Mouse (Mus musculus): ENCODE data around the gene Slc25a21. TPM values are rescaled to one million over a fixed set of nuclear protein-coding genes. Genes with fewer than 3 reads are reported as not detected.

Slc25a21 gene
- total RNA-seq, 1 experiment from 2014 or later: not detected

DNA sequence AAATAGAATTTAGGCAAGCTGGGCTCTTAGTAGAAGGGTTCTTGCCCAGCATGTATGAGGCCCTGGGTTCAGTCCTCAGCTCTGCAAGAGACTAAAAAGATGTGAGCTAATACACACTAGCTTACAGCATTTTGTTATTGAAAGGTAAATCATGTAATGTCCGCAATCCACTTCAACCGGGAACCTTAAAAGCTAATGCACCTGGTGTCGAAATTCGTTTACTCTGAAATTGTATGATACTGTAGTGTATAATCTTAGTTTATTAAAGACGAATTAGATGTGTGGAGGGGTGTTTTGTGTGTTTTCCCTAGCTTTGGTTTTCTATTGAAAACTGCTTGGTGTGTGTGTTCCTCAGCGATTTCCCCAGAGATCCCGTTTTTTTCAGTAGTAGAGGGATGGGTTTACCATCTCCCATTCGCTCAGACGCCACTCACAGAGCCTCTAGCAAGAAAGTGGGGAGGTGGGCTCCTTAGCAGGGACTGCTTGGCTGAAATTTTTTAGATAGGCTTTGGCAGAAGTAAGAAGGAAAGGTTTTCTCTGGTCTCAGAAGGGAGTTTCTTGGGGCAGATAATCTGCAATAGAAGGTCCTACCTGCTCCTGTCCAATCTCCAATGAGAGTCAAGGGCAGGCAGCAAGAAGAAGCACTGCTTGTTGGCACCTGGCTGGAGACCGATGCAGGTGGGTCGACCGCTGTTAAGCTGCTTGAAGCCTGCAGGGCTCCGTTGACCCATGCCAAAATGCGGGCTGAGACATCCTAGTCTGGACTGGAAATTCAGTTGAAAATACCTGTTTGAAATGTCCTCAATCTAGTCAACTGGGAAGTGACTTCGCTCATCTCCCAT lies 509.4 kb downstream of the Slc25a21 start:
- no peak for ATAC-seq (ENCODE audit: extremely low read depth, insufficient number of reproducible peaks, low FRiP score, poor library complexity, severe bottlenecking)

DNA sequence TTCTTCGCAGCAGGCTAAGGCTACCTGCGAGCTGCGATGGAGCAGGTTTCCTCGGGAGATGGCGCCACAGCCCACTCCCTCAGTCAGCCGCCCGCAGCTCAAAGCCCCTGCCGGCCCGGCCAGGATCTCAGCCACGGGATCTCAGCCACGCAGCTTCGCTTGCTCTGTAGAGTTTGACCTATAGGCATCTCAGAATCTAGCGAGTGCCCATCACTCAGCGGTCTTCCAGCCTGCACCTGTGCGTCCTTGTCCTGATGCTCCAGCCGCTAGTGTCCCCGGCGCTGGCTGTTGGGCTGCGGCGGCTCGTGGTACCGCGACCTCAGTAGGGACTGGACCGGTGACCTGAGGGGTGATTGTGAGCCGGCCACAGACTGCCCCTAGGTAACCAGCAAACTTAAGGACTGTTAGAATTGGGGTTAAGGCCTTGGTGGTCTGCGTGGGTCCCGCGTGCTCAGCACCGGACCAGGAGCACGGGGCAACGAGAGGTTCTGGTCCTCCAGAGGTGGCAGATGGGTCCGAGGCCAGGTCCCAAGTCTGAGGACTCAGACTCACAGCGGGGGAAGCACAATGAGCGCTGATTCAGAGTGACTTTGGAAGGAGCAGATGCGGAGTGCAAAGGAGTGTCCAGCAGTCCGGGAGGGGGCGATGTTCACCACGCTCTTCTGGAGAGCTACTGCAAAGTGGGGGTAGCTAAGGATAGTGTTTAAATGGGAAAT lies 516.0 kb downstream of the Slc25a21 start:
- ATAC-seq (ENCODE audit: extremely low read depth, insufficient number of reproducible peaks, low FRiP score, poor library complexity, severe bottlenecking): no peak

DNA sequence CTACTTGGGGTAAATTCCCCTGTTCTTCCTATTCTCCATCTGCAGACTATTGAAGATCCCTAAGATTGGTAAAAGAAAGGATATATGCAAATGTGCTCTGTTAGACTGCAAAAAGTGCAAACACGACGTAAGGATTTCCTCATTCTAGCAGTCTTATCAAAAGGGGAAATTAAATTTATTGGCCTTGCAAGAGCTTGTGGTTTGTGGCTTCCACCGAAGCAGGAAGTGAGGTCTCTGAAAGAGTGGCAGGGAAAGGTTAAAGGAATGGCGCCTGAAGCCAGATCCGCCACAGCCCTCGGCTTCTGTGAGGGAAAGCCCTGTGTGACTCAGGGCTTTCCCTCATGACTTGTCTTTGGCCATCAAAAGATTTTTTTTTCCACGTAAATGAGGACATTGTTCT lies 519.7 kb downstream of the Slc25a21 start:
- no peak for ATAC-seq (ENCODE audit: extremely low read depth, insufficient number of reproducible peaks, low FRiP score, poor library complexity, severe bottlenecking)

DNA sequence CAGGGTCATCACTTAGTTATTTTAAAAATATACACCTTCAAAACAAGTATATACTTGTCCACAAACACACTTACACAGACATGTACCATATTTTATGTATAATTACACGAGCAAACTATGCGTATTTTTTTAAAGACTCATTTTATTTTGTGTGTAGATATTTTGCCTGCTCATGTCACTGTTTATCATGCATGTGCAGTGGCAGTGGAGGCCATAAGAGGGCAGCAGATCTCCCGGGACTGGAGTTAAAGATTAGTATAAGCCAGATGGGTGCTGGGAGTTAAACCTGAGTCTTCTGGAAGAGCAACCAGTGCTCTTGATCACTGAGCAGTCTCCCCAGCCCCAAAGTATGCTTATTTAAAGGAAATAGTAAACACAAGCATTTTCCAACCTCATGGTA lies 522.5 kb downstream of the Slc25a21 start:
- ATAC-seq (ENCODE audit: extremely low read depth, insufficient number of reproducible peaks, low FRiP score, poor library complexity, severe bottlenecking): no peak

DNA sequence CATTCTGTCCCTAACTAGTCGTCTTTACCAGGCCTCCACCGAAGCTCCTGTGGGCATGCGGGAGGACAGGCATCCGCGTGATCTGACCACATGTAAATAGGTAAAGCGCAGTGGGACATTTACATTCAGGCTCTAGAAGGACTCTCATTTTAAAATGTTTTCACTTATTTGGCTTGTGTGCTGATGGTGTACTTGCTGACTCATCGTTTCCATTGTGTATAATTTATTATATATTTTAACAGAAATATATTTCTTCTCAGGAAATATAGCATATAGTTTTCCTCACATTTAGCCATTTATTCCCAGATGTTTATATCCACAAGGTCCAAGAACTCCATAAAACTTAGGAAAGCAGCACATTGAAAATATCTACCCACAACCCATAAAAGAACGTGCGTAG lies 526.5 kb downstream of the Slc25a21 start:
- no peak for ATAC-seq (ENCODE audit: extremely low read depth, insufficient number of reproducible peaks, low FRiP score, poor library complexity, severe bottlenecking)

DNA sequence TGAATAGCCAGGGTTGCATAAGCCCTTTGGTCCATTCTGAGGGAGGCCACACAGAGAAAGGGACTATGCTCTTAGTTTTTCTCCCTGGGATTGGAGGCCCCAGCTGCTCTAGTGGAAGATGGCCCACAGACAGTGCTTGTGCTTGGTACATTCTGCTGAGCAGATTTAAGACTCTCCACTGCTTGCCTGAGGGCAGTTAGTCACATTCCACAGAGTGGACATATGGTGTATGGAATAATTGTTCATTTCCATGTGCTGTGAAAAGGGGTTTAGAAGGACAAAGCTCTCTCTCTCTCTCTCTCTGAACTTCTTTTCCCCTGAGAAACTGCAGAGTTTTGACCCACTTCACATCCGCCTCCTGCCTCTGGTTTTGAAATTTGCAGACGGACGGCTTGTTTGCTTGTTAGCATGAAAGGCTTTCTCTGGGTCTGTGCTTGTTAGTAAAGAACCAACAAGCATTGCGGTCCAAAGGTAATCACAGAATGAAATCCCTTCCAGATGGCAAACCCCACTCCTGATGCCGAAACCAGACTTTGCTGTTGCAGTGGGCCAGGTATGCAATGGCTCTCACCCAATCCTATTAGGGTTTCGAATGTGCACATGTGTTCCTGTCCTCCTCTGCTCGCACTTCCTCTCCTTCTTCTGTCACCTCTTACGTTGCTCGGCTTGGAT lies 527.7 kb downstream of the Slc25a21 start:
- no peak for ATAC-seq (ENCODE audit: extremely low read depth, insufficient number of reproducible peaks, low FRiP score, poor library complexity, severe bottlenecking)

Other genes with a start within 250 kb of the Slc25a21 start
- gene Prps1l3, start 32.9 kb upstream of the Slc25a21 start, total RNA-seq (2017): 45.3 and 47.3 TPM in 2 replicates
- gene Mipol1, start 33.0 kb upstream of the Slc25a21 start, total RNA-seq (2017): 6.5 and 12.0 TPM in 2 replicates

All from neutrophil, adult 5-6 weeks (primary cell).